Comparison of ENCODE assay signal across 12 mouse cellular contexts in genomic region chr9:110277431-110277881, GRCm38 (mm10). TPM values are rescaled to one million over a fixed set of nuclear protein-coding genes. Genes with fewer than 3 reads are reported as not detected.
DNase-seq lines count a peak whose midpoint lies in the region; ATAC-seq and TF ChIP-seq lines count a peak whose summit lies in the region.
"Had no signal": no experiment of that assay in that cellular context is flagged by ENCODE, and none has a peak within 500 bp of the region (broad histone marks: within the 10 kb centered on the region; RNA-seq: fewer than 3 reads in every experiment).

No protein-coding gene starts in this region.

- TF ChIP-seq POLR2A in heart, adult 2 months (IDR thresholded peaks at IDR 0.05; ENCODE audit: insufficient read depth, low read depth, low read length) = no peak

- intact Hi-C loops in left cerebral cortex, postnatal 10 days (cut with DNase I) = no loop called here
- intact Hi-C loops in heart, adult 2 months (cut with DNase I) = no loop called here

- TF ChIP-seq CTCF in heart, adult 2 months (IDR thresholded peaks at IDR 0.05) = no peak

- H3K4me1 ChIP-seq in heart, adult 2 months (ENCODE audit: control insufficient read depth, insufficient read depth, low read length) = no peaks in the 10 kb centered on the region
- H3K4me1 ChIP-seq: neural tube, embryonic 12.5 days had no signal

- TF ChIP-seq EP300 in heart, adult 2 months (IDR thresholded peaks at IDR 0.05; ENCODE audit: insufficient read depth, low read depth, low read length) = no peak

- no peak overlapping the region for H3K4me3 ChIP-seq in heart, adult 2 months
- H3K4me3 ChIP-seq: neural tube, embryonic 12.5 days had no signal

- H3K27ac ChIP-seq in heart, adult 2 months = no peak overlapping the region
- H3K27ac ChIP-seq: liver, embryonic 14.5 days; neural tube, embryonic 12.5 days had no signal

- 54% methylated on average over 8 of the region's 8 CpGs for WGBS in heart, adult 2 months

- H3K27me3 ChIP-seq in heart, adult 2 months (ENCODE audit: control insufficient read depth, insufficient read depth, low read length) = no peaks in the 10 kb centered on the region
- H3K27me3 ChIP-seq: neural tube, embryonic 12.5 days had no signal

- H3K36me3 ChIP-seq in heart, adult 2 months (ENCODE audit: control insufficient read depth, insufficient read depth, low read length) = no peaks in the 10 kb centered on the region
- H3K36me3 ChIP-seq: G1E; neural tube, embryonic 12.5 days had no signal

- ATAC-seq in erythroid progenitor cell, adult 5-6 weeks (replicated peaks; ENCODE audit: low FRiP score, poor library complexity, severe bottlenecking) = no peak

- no peaks in the 10 kb centered on the region for H3K79me2 ChIP-seq in heart, adult 2 months (replicated peaks; ENCODE audit: control insufficient read depth, insufficient read depth, low read length)

- DNase-seq in ovary, adult 18-20 months (ENCODE audit: low spot score) = peak; percentile 63
- DNase-seq in ovary, postnatal 10 days (ENCODE audit: low spot score) = no peak
- peak; percentile 72 to 74 for DNase-seq in frontal cortex, adult 2 months (ENCODE audit: extremely low spot score in 1 of 2, low spot score in 1 of 2)
- DNase-seq in left cerebral cortex, postnatal 10 days (ENCODE audit: extremely low spot score in 1 of 2, low spot score in 2 of 2) = peak; percentile 75 to 81
- no peak for DNase-seq in kidney, postnatal 36 days
- no peak for DNase-seq in heart, adult 2 months
- DNase-seq: kidney, postnatal 10 days; thymus, postnatal 4 days had no signal

- no peak overlapping the region for H3K9ac ChIP-seq in heart, adult 2 months (ENCODE audit: low read depth, low read length)
- H3K9ac ChIP-seq: liver, embryonic 14.5 days; neural tube, embryonic 12.5 days had no signal

RNA-seq across cellular contexts. Expression of gene Elp6, which starts 27.5 kb away (rescaled TPM):
- polyA plus RNA-seq in frontal cortex, adult 2 months (2012; rRNA removed) = 20.8 and 21.8 TPM in 2 replicates
- 10 to 100 TPM; 13.0 to 13.6 TPM for total RNA-seq in left cerebral cortex, postnatal 10 days (2021)
- 1 to 10 TPM; 2.2 to 2.3 TPM for total RNA-seq in heart, adult 2 months (2021)
- 4.5 and 4.7 TPM in 2 replicates for polyA plus RNA-seq in heart, adult 2 months (2012; rRNA removed)
- total RNA-seq in erythroid progenitor cell, adult 5-6 weeks (2015; ENCODE audit: low replicate concordance) = 1.1 TPM in 1 of 2 replicates, not detected in the other
- 1.8 and 3.9 TPM in 2 replicates for total RNA-seq in erythroid progenitor cell, adult 5-6 weeks (2017; ENCODE audit: low replicate concordance)

RNA-seq across cellular contexts. Expression of gene Cspg5, which starts 33.9 kb away (rescaled TPM):
- polyA plus RNA-seq in frontal cortex, adult 2 months (2012; rRNA removed) = 374 and 390 TPM in 2 replicates
- total RNA-seq in left cerebral cortex, postnatal 10 days (2021) = 100 to 1,000 TPM; 529 to 558 TPM
- under 1 TPM; 0.21 to 0.23 TPM for total RNA-seq in heart, adult 2 months (2021)
- 0.15 and 0.29 TPM in 2 replicates for polyA plus RNA-seq in heart, adult 2 months (2012; rRNA removed)
- total RNA-seq in erythroid progenitor cell, adult 5-6 weeks (2015; ENCODE audit: low replicate concordance) = not detected in 2 replicates
- under 0.01 TPM in 1 of 2 replicates, not detected in the other for total RNA-seq in erythroid progenitor cell, adult 5-6 weeks (2017; ENCODE audit: low replicate concordance)

RNA-seq across cellular contexts. Expression of gene Scap, which starts 55.6 kb away (rescaled TPM):
- 42.4 and 45.8 TPM in 2 replicates for polyA plus RNA-seq in frontal cortex, adult 2 months (2012; rRNA removed)
- 100 to 1,000 TPM in 1 of 2 experiments, 10 to 100 TPM in 1; 98.0 to 106 TPM for total RNA-seq in left cerebral cortex, postnatal 10 days (2021)
- 10 to 100 TPM; 28.0 to 33.1 TPM for total RNA-seq in heart, adult 2 months (2021)
- 16.0 and 17.5 TPM in 2 replicates for polyA plus RNA-seq in heart, adult 2 months (2012; rRNA removed)
- total RNA-seq in erythroid progenitor cell, adult 5-6 weeks (2015; ENCODE audit: low replicate concordance) = 6.3 and 6.5 TPM in 2 replicates
- 2.8 and 6.0 TPM in 2 replicates for total RNA-seq in erythroid progenitor cell, adult 5-6 weeks (2017; ENCODE audit: low replicate concordance)

Comparison
In these comparisons a context has a peak if more than half of its experiments do, and no peak if none do; other contexts are left out.
1. DNase-seq: peak in ovary, adult 18-20 months (single experiment), frontal cortex, adult 2 months (2 of 2) and left cerebral cortex, postnatal 10 days (2 of 2); none in ovary, postnatal 10 days (single experiment), kidney, postnatal 36 days (0 of 2) and heart, adult 2 months (0 of 2).
2. RNA of gene Cspg5, which starts 33.9 kb away (total RNA-seq): 529 to 558 TPM in left cerebral cortex, postnatal 10 days; 0.21 to 0.23 TPM in heart, adult 2 months and under 0.01 TPM in erythroid progenitor cell, adult 5-6 weeks; every median in the first group is over 100 times any median in the second.